Mouse (Mus musculus) heart, postnatal 0 days (tissue): ENCODE data around the gene Camkk2. TPM values are rescaled to one million over a fixed set of nuclear protein-coding genes. Genes with fewer than 3 reads are reported as not detected.
A peak's percentile ranks its signal among the peaks of the same experiment; 100 is the strongest.

Experiments used
- ATAC-seq: fragments of 200-750 bp; cut with Nextera tagmentation; 2 replicates; pipeline ENCODE4 v1.8.0; 2017; ENCODE audit warnings: low read depth, moderate number of reproducible peaks, moderate library complexity; ENCODE audit not compliant: insufficient read depth
- DNase-seq: peaks from one replicate; pipeline ENCODE4 v3.0.0-alpha.2; 2016; ENCODE audit warnings: low spot score
- H3K27ac ChIP-seq: fragments of 300-500 bp; sonication (generic); 2 replicates; pipeline ENCODE4 v1.5.1; 2014; ENCODE audit warnings: low read depth, mild to moderate bottlenecking
- H3K27me3 ChIP-seq: fragments of 300-500 bp; sonication (generic); 2 replicates; pipeline ENCODE4 v1.6.1; 2014; ENCODE audit warnings: low read length, mixed read lengths; ENCODE audit not compliant: control insufficient read depth, insufficient read depth
- H3K36me3 ChIP-seq: fragments of 300-500 bp; sonication (generic); replicated peaks from 2 replicates; pipeline ENCODE4 v1.6.1; 2014; ENCODE audit warnings: low read length, mixed read lengths; ENCODE audit not compliant: control insufficient read depth, insufficient read depth
- H3K4me1 ChIP-seq: fragments of 300-500 bp; sonication (generic); 2 replicates; pipeline ENCODE4 v1.6.1; 2014; ENCODE audit warnings: antibody characterized with exemption; ENCODE audit not compliant: control insufficient read depth, insufficient read depth
- H3K4me2 ChIP-seq: fragments of 300-500 bp; sonication (generic); 2 replicates; pipeline ENCODE4 v1.6.1; 2014; ENCODE audit warnings: low read depth, mild to moderate bottlenecking, low read length, moderate library complexity
- H3K4me3 ChIP-seq: fragments of 300-500 bp; sonication (generic); 2 replicates; pipeline ENCODE4 v1.5.1; 2014; ENCODE audit warnings: low read depth, low read length
- H3K9ac ChIP-seq: fragments of 300-500 bp; sonication (generic); replicated peaks from 2 replicates; pipeline ENCODE4 v1.6.1; 2014; ENCODE audit warnings: low read depth, low read length, mixed read lengths
- H3K9me3 ChIP-seq: fragments of 300-500 bp; sonication (generic); replicated peaks from 2 replicates; pipeline ENCODE4 v1.6.1; 2016; ENCODE audit warnings: low read length; ENCODE audit not compliant: control insufficient read depth
- CTCF ChIP-seq: IDR thresholded peaks from 2 replicates; pipeline ENCODE4 v1.5.1; 2016; ENCODE audit warnings: antibody characterized with exemption, control low read depth, low read depth
- EP300 ChIP-seq: IDR thresholded peaks from 2 replicates; pipeline ENCODE4 v1.6.1; 2016; ENCODE audit warnings: antibody characterized with exemption, low read depth
- WGBS: fragments of 180-500 bp; shearing (Covaris S2); extraction: QIAGEN DNeasy Blood & Tissue Kit; methylation state at CpG from one replicate; pipeline ENCODE4 v1.1.7; 2014; 5-methylcytosine and 5-hydroxymethylcytosine counted together
- polyA plus RNA-seq: library from polyadenylated mRNA; unstranded; fragments of >200 nt; fragmentation: Nextera tagmentation; extraction: Ambion mirVana; gene quantifications from 2 replicates; pipeline ENCODE4 v1.2.1, GENCODE M21; 2015
- total RNA-seq: library from RNA; depleted of rRNA; stranded (reverse); fragments of >200 nt; gene quantifications from 2 replicates; pipeline ENCODE4 v1.2.3, GENCODE M21; 2014; ENCODE audit warnings: low replicate concordance

Camkk2 gene
- total and polyA plus RNA-seq, 2 experiments from 2014 or later: 13.0 to 24.0 TPM

DNA sequence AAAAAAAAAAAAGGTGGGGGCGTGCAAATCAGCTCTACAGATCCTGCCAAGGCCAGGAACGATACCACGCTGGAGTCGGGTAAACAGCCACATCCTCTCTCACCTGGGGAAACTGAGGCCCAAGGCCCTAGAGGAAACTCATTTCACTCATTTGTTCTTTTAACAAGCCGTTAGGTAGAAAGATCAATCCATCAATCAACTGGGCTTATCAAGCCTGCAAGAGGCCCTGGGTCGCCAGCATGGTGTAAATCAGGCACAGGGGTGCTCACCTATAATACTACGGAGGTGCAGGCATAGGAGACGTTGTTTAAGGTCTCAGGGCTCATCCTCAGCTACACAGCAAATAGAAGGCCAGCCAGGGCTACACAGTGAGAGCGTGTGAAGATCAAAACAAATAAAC, 7.8 kb downstream of the Camkk2 start:
- 71% methylated on average over 9 of the region's 9 CpGs for WGBS

GRCm38 (mm10) chr5:122770806-122771261, 8.4 kb downstream of the Camkk2 start:
- 38% methylated on average over 10 of the region's 10 CpGs for WGBS
- Histone ChIP-seq H3K4me3 (no peak overlapping the region), H3K4me2 (peak overlapping the region; percentile 28), H3K9ac (no peak overlapping the region; the same call in 1 of the 2 replicates), H3K4me1 (peaks cover 6% of the 10 kb centered on the region; the same call in 1 of the 2 replicates), H3K9me3 (no peaks in the 10 kb centered on the region), H3K27ac (peak overlapping the region; percentile 77), H3K36me3 (0 out of 2 replicates have a peak, but pooled peaks cover 3% of the 10 kb centered on the region), H3K27me3 (no peaks in the 10 kb centered on the region)
- ATAC-seq (peak; percentile 40), DNase-seq (peak; percentile 59)
- TF ChIP-seq CTCF: no peak
- no peak for TF ChIP-seq EP300

More for the DNA sequence above, 7.8 kb downstream of the Camkk2 start:
- Histone ChIP-seq H3K36me3 (no peaks in the 10 kb centered on the region), H3K27me3 (no peaks in the 10 kb centered on the region), H3K9me3 (no peaks in the 10 kb centered on the region), H3K27ac (peak overlapping the region; percentile 77; the same call in 1 of the 2 replicates), H3K9ac (no peak overlapping the region), H3K4me2 (no peak overlapping the region), H3K4me3 (no peak overlapping the region), H3K4me1 (peaks cover 6% of the 10 kb centered on the region; the same call in 1 of the 2 replicates)
- no peak for DNase-seq
- TF ChIP-seq CTCF (no peak), EP300 (no peak)
- no peak for ATAC-seq

- Histone ChIP-seq H3K4me1 (peaks cover 6% of the 10 kb centered on the region; the same call in 1 of the 2 replicates), H3K9ac (no peak overlapping the region; the same call in 1 of the 2 replicates), H3K9me3 (no peaks in the 10 kb centered on the region), H3K4me2 (0 out of 2 replicates have a peak overlapping the region, but pooled peaks have one; percentile 28), H3K27me3 (no peaks in the 10 kb centered on the region), H3K27ac (peak overlapping the region; percentile 77), H3K4me3 (no peak overlapping the region), H3K36me3 (0 out of 2 replicates have a peak, but pooled peaks cover 3% of the 10 kb centered on the region)
- TF ChIP-seq EP300 (no peak), CTCF (no peak)
- DNase-seq (no peak), ATAC-seq (peak; percentile 25; the same call in 1 of the 2 replicates)
- 59% methylated on average over 7 of the region's 7 CpGs for WGBS
These were observed 8.9 kb downstream of the Camkk2 start for GRCm38 (mm10) chr5:122770304-122770703.

GRCm38 (mm10) chr5:122769101-122769568, 10.1 kb downstream of the Camkk2 start:
- Histone ChIP-seq H3K4me1 (peaks cover 6% of the 10 kb centered on the region; the same call in 1 of the 2 replicates), H3K27me3 (no peaks in the 10 kb centered on the region), H3K9ac (no peak overlapping the region), H3K4me3 (no peak overlapping the region), H3K9me3 (no peaks in the 10 kb centered on the region), H3K27ac (no peak overlapping the region), H3K36me3 (0 out of 2 replicates have a peak, but pooled peaks cover 3% of the 10 kb centered on the region), H3K4me2 (no peak overlapping the region)
- DNase-seq: no peak
- TF ChIP-seq EP300: no peak
- no peak for TF ChIP-seq CTCF
- ATAC-seq: peak; percentile 22; the same call in 1 of the 2 replicates
- WGBS: 84% methylated on average over 15 of the region's 15 CpGs

DNA sequence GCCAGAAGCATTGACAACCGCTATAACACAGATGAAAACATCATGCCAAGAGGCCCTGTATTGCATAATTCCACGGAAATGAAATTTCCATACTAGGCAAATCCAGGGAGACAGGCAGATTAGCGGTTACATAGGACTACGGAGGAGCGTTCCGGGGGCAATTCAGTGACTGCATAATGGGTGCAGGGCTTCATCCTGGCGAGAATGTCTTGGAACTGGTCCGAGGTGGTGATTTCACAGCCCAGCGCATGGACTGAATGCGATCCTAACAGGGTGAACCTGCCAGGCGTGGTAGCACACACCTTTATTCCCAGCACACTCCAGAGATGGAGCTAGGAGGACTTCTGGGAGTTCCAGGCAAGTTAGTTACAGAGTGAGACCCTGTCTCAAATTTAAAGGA, 11.9 kb downstream of the Camkk2 start:
- H3K27me3 ChIP-seq: no peaks in the 10 kb centered on the region
- peaks cover 6% of the 10 kb centered on the region; the same call in 1 of the 2 replicates for H3K4me1 ChIP-seq
- H3K4me3 ChIP-seq: no peak overlapping the region
- no peak overlapping the region for H3K4me2 ChIP-seq
- H3K36me3 ChIP-seq: 0 out of 2 replicates have a peak, but pooled peaks cover 3% of the 10 kb centered on the region
- no peaks in the 10 kb centered on the region for H3K9me3 ChIP-seq
- no peak overlapping the region for H3K27ac ChIP-seq
- ATAC-seq: no peak
- 94% methylated on average over 11 of the region's 11 CpGs for WGBS
- no peak for DNase-seq
- no peak overlapping the region for H3K9ac ChIP-seq
- TF ChIP-seq CTCF (no peak), EP300 (no peak)
